Mouse (Mus musculus): Measurements from ENCODE around the gene Bcar3. TPM values are rescaled to one million over a fixed set of nuclear protein-coding genes. Genes with fewer than 3 reads are reported as not detected.

The Bcar3 gene
- polyA plus RNA-seq, 1 experiment: 47.6 TPM

GRCm38 (mm10) chr3:122573426-122574286 lies 279.7 kb downstream of the Bcar3 start:
- H3K4me3 ChIP-seq (replicated peaks; ENCODE audit: extremely low read depth, low read depth, low read length): no peak overlapping the region
- H3K4me1 ChIP-seq (ENCODE audit: control insufficient read depth, insufficient read depth, low read length): peaks cover 3% of the 10 kb centered on the region; the same call in 1 of the 2 replicates
- 80% methylated on average over 5 of the region's 5 CpGs for WGBS
- TF ChIP-seq POLR2A (IDR thresholded peaks at IDR 0.05; ENCODE audit: borderline replicate concordance, extremely low read depth, low read depth, low read length) (no peak), CTCF (IDR thresholded peaks at IDR 0.05; ENCODE audit: insufficient read depth, low read length) (no peak)
- no peak for DNase-seq

GRCm38 (mm10) chr3:122574921-122575320 lies 281.0 kb downstream of the Bcar3 start:
- DNase-seq: no peak
- no peak overlapping the region for H3K4me3 ChIP-seq (replicated peaks; ENCODE audit: extremely low read depth, low read depth, low read length)
- WGBS: 53% methylated on average over 1 of the region's 1 CpGs
- H3K4me1 ChIP-seq (ENCODE audit: control insufficient read depth, insufficient read depth, low read length): peaks cover 3% of the 10 kb centered on the region; the same call in 1 of the 2 replicates
- TF ChIP-seq CTCF (IDR thresholded peaks at IDR 0.05; ENCODE audit: insufficient read depth, low read length) (no peak), POLR2A (IDR thresholded peaks at IDR 0.05; ENCODE audit: borderline replicate concordance, extremely low read depth, low read depth, low read length) (no peak)

- no peak overlapping the region for H3K4me3 ChIP-seq (replicated peaks; ENCODE audit: extremely low read depth, low read depth, low read length)
- TF ChIP-seq POLR2A (IDR thresholded peaks at IDR 0.05; ENCODE audit: borderline replicate concordance, extremely low read depth, low read depth, low read length): no peak
- no peak for TF ChIP-seq CTCF (IDR thresholded peaks at IDR 0.05; ENCODE audit: insufficient read depth, low read length)
- peaks cover 3% of the 10 kb centered on the region for H3K4me1 ChIP-seq (ENCODE audit: control insufficient read depth, insufficient read depth, low read length)
- DNase-seq: no peak
Measured at GRCm38 (mm10) chr3:122577360-122577759, 283.4 kb downstream of the Bcar3 start.

Other genes starting within 250 kb of the Bcar3 start
- 5.1 and 5.2 TPM in 2 replicates for gene Abca4, start 249.7 kb upstream of the Bcar3 start, polyA plus RNA-seq (2012; rRNA removed)
- gene Gclm, start 48.6 kb upstream of the Bcar3 start, polyA plus RNA-seq (2012; rRNA removed): 43.6 and 63.2 TPM in 2 replicates
- gene Dnttip2, start 19.7 kb upstream of the Bcar3 start, polyA plus RNA-seq (2012; rRNA removed): 5.6 and 8.1 TPM in 2 replicates

Measured in lung, adult 2 months (tissue).